Mouse (Mus musculus): ENCODE measurements around the gene Vtn. TPM values are rescaled to one million over a fixed set of nuclear protein-coding genes. Genes with fewer than 3 reads are reported as not detected.

The Vtn gene
- total and polyA plus RNA-seq, 3 experiments = not detected

GRCm38 (mm10) chr11:78462669-78463068 is 36.2 kb upstream of the Vtn start:
- no peaks in the 10 kb centered on the region; the same call in 1 of the 2 replicates for H3K9me3 ChIP-seq (replicated peaks)
- H3K27me3 ChIP-seq (ENCODE audit: insufficient read depth, low read length) = peaks cover 24% of the 10 kb centered on the region
- H3K4me1 ChIP-seq (ENCODE audit: insufficient read depth, low read depth, low read length) = peaks cover 2% of the 10 kb centered on the region
- H3K36me3 ChIP-seq (replicated peaks) = no peaks in the 10 kb centered on the region
- TF ChIP-seq CTCF (IDR thresholded peaks at IDR 0.05; ENCODE audit: low read depth, low read length) (no peak), GATA2 (IDR thresholded peaks at IDR 0.05; ENCODE audit: borderline replicate concordance, low read depth, low read length) (no peak), POLR2AphosphoS5 (IDR thresholded peaks at IDR 0.05; ENCODE audit: insufficient replicate concordance, low read depth, low read length) (no peak)
- no peak for DNase-seq (ENCODE audit: low spot score)
- no peak overlapping the region for H3K4me3 ChIP-seq (ENCODE audit: low read depth, low read length)
- ATAC-seq (ENCODE audit: extremely low read depth, insufficient number of reproducible peaks, low FRiP score, poor library complexity, severe bottlenecking) = no peak

GRCm38 (mm10) chr11:78463286-78464036 is 35.4 kb upstream of the Vtn start:
- Histone ChIP-seq H3K4me3 (ENCODE audit: low read depth, low read length) (no peak overlapping the region), H3K4me1 (ENCODE audit: insufficient read depth, low read depth, low read length) (peaks cover 2% of the 10 kb centered on the region), H3K9me3 (replicated peaks) (no peaks in the 10 kb centered on the region; the same call in 1 of the 2 replicates), H3K27me3 (ENCODE audit: insufficient read depth, low read length) (peaks cover 25% of the 10 kb centered on the region), H3K36me3 (replicated peaks) (no peaks in the 10 kb centered on the region)
- TF ChIP-seq CTCF (IDR thresholded peaks at IDR 0.05; ENCODE audit: low read depth, low read length) (no peak), POLR2AphosphoS5 (IDR thresholded peaks at IDR 0.05; ENCODE audit: insufficient replicate concordance, low read depth, low read length) (no peak), TAL1 (conservative IDR thresholded peaks at IDR 0.05; ENCODE audit: low read depth, low read length) (no peak), GATA1 (IDR thresholded peaks at IDR 0.05; ENCODE audit: borderline replicate concordance, low read length) (no peak), GATA2 (IDR thresholded peaks at IDR 0.05; ENCODE audit: borderline replicate concordance, low read depth, low read length) (no peak)
- DNase-seq (ENCODE audit: low spot score) = no peak
- ATAC-seq (ENCODE audit: extremely low read depth, insufficient number of reproducible peaks, low FRiP score, poor library complexity, severe bottlenecking) = no peak

GRCm38 (mm10) chr11:78465116-78465515 is 33.8 kb upstream of the Vtn start:
- H3K36me3 ChIP-seq (replicated peaks) = no peaks in the 10 kb centered on the region
- H3K9me3 ChIP-seq (replicated peaks) = no peaks in the 10 kb centered on the region; the same call in 1 of the 2 replicates

GRCm38 (mm10) chr11:78465568-78466180 is 33.2 kb upstream of the Vtn start, which contains the start of gene Slc46a1:
Gene Slc46a1, plus strand, starts transcription at chr11:78465697.
- ATAC-seq (ENCODE audit: extremely low read depth, insufficient number of reproducible peaks, low FRiP score, poor library complexity, severe bottlenecking) = no peak
- H3K27me3 ChIP-seq (ENCODE audit: insufficient read depth, low read length) = peaks cover 28% of the 10 kb centered on the region

More at GRCm38 (mm10) chr11:78465116-78465515, 33.8 kb upstream of the Vtn start:
- no peak for DNase-seq (ENCODE audit: low spot score)
- Histone ChIP-seq H3K4me1 (ENCODE audit: insufficient read depth, low read depth, low read length) (peaks cover 2% of the 10 kb centered on the region), H3K27me3 (ENCODE audit: insufficient read depth, low read length) (peaks cover 28% of the 10 kb centered on the region), H3K4me3 (ENCODE audit: low read depth, low read length) (no peak overlapping the region)
- no peak for TF ChIP-seq TAL1 (conservative IDR thresholded peaks at IDR 0.05; ENCODE audit: low read depth, low read length)
- no peak for TF ChIP-seq CTCF (IDR thresholded peaks at IDR 0.05; ENCODE audit: low read depth, low read length)
- no peak for TF ChIP-seq GATA2 (IDR thresholded peaks at IDR 0.05; ENCODE audit: borderline replicate concordance, low read depth, low read length)
- no peak for TF ChIP-seq POLR2AphosphoS5 (IDR thresholded peaks at IDR 0.05; ENCODE audit: insufficient replicate concordance, low read depth, low read length)
- no peak for TF ChIP-seq GATA1 (IDR thresholded peaks at IDR 0.05; ENCODE audit: borderline replicate concordance, low read length)
- ATAC-seq (ENCODE audit: extremely low read depth, insufficient number of reproducible peaks, low FRiP score, poor library complexity, severe bottlenecking) = no peak

GRCm38 (mm10) chr11:78466242-78466912 is 32.5 kb upstream of the Vtn start:
- ATAC-seq (ENCODE audit: extremely low read depth, insufficient number of reproducible peaks, low FRiP score, poor library complexity, severe bottlenecking) = no peak
- DNase-seq (ENCODE audit: low spot score) = no peak
- no peak overlapping the region for H3K4me3 ChIP-seq (ENCODE audit: low read depth, low read length)
- H3K27me3 ChIP-seq (ENCODE audit: insufficient read depth, low read length) = peaks cover 28% of the 10 kb centered on the region
- no peak for TF ChIP-seq TAL1 (conservative IDR thresholded peaks at IDR 0.05; ENCODE audit: low read depth, low read length)
- TF ChIP-seq POLR2AphosphoS5 (IDR thresholded peaks at IDR 0.05; ENCODE audit: insufficient replicate concordance, low read depth, low read length) = no peak
- no peak for TF ChIP-seq CTCF (IDR thresholded peaks at IDR 0.05; ENCODE audit: low read depth, low read length)
- TF ChIP-seq GATA1 (IDR thresholded peaks at IDR 0.05; ENCODE audit: borderline replicate concordance, low read length) = no peak
- no peak for TF ChIP-seq GATA2 (IDR thresholded peaks at IDR 0.05; ENCODE audit: borderline replicate concordance, low read depth, low read length)
- no peaks in the 10 kb centered on the region; the same call in 1 of the 2 replicates for H3K9me3 ChIP-seq (replicated peaks)
- peaks cover 2% of the 10 kb centered on the region for H3K4me1 ChIP-seq (ENCODE audit: insufficient read depth, low read depth, low read length)
- no peaks in the 10 kb centered on the region for H3K36me3 ChIP-seq (replicated peaks)

More at GRCm38 (mm10) chr11:78465568-78466180, 33.2 kb upstream of the Vtn start, which contains the start of gene Slc46a1:
- H3K36me3 ChIP-seq (replicated peaks) = no peaks in the 10 kb centered on the region
- H3K9me3 ChIP-seq (replicated peaks) = no peaks in the 10 kb centered on the region; the same call in 1 of the 2 replicates
- H3K4me1 ChIP-seq (ENCODE audit: insufficient read depth, low read depth, low read length) = peaks cover 2% of the 10 kb centered on the region
- no peak for DNase-seq (ENCODE audit: low spot score)
- H3K4me3 ChIP-seq (ENCODE audit: low read depth, low read length) = no peak within 1 kb of the TSS
- TF ChIP-seq GATA2 (IDR thresholded peaks at IDR 0.05; ENCODE audit: borderline replicate concordance, low read depth, low read length) = no peak
- TF ChIP-seq POLR2AphosphoS5 (IDR thresholded peaks at IDR 0.05; ENCODE audit: insufficient replicate concordance, low read depth, low read length) = no peak
- TF ChIP-seq GATA1 (IDR thresholded peaks at IDR 0.05; ENCODE audit: borderline replicate concordance, low read length) = no peak
- no peak for TF ChIP-seq TAL1 (conservative IDR thresholded peaks at IDR 0.05; ENCODE audit: low read depth, low read length)
- no peak for TF ChIP-seq CTCF (IDR thresholded peaks at IDR 0.05; ENCODE audit: low read depth, low read length)

GRCm38 (mm10) chr11:78467515-78467914 is 31.4 kb upstream of the Vtn start:
- Histone ChIP-seq H3K4me3 (ENCODE audit: low read depth, low read length) (no peak overlapping the region), H3K27me3 (ENCODE audit: insufficient read depth, low read length) (peaks cover 28% of the 10 kb centered on the region), H3K36me3 (replicated peaks) (no peaks in the 10 kb centered on the region), H3K4me1 (ENCODE audit: insufficient read depth, low read depth, low read length) (peaks cover 2% of the 10 kb centered on the region), H3K9me3 (replicated peaks) (no peaks in the 10 kb centered on the region)
- DNase-seq (ENCODE audit: low spot score) = no peak
- no peak for ATAC-seq (ENCODE audit: extremely low read depth, insufficient number of reproducible peaks, low FRiP score, poor library complexity, severe bottlenecking)
- TF ChIP-seq GATA2 (IDR thresholded peaks at IDR 0.05; ENCODE audit: borderline replicate concordance, low read depth, low read length) = no peak
- no peak for TF ChIP-seq TAL1 (conservative IDR thresholded peaks at IDR 0.05; ENCODE audit: low read depth, low read length)
- TF ChIP-seq CTCF (IDR thresholded peaks at IDR 0.05; ENCODE audit: low read depth, low read length) = no peak
- TF ChIP-seq GATA1 (IDR thresholded peaks at IDR 0.05; ENCODE audit: borderline replicate concordance, low read length) = no peak
- TF ChIP-seq POLR2AphosphoS5 (IDR thresholded peaks at IDR 0.05; ENCODE audit: insufficient replicate concordance, low read depth, low read length) = no peak

Data from G1E (cell line).